Mouse (Mus musculus) ES-E14 (cell line): Measurements from ENCODE around the gene Ncapg2. TPM values are rescaled to one million over a fixed set of nuclear protein-coding genes. Genes with fewer than 3 reads are reported as not detected.

Experiments
- DNase-seq: peaks from one replicate; pipeline ENCODE4 v3.0.0-alpha.2; 2013; ENCODE audit warnings: low read depth, low spot score
- H3K27ac ChIP-seq: 2 replicates; pipeline ENCODE4 v1.5.1; 2012; ENCODE audit warnings: low read depth, mild to moderate bottlenecking, low read length, moderate library complexity, mixed read lengths; ENCODE audit not compliant: poor library complexity, insufficient read depth, severe bottlenecking
- H3K36me3 ChIP-seq: 2 replicates; pipeline ENCODE4 v1.6.1; 2012; ENCODE audit warnings: mild to moderate bottlenecking, low read length, moderate library complexity, mixed read lengths; ENCODE audit not compliant: control insufficient read depth, poor library complexity, insufficient read depth, severe bottlenecking
- H3K4me1 ChIP-seq, 2 experiments: fragments of 150-350 bp in 1 of 2; sonication (generic) in 1 of 2; 2 replicates each; pipeline ENCODE4 v1.6.1; 2012; ENCODE audit warnings: low read length in 2 of 2, mild to moderate bottlenecking in 1 of 2, mixed read lengths in 1 of 2; ENCODE audit not compliant: control insufficient read depth in 2 of 2, insufficient read depth in 2 of 2, poor library complexity in 1 of 2
- H3K4me3 ChIP-seq, 2 experiments: fragments of 150-350 bp in 1 of 2; sonication (generic) in 1 of 2; 2 replicates each; pipeline ENCODE4 v1.5.1; 2012; ENCODE audit warnings: low read length in 2 of 2, low read depth in 1 of 2, mild to moderate bottlenecking in 1 of 2, mixed read lengths in 1 of 2; ENCODE audit not compliant: insufficient read depth in 1 of 2, poor library complexity in 1 of 2, severe bottlenecking in 1 of 2
- H3K9ac ChIP-seq: 2 replicates; pipeline ENCODE4 v1.6.1; 2012; ENCODE audit warnings: low read depth, mild to moderate bottlenecking, low read length, mixed read lengths; ENCODE audit not compliant: poor library complexity, insufficient read depth, severe bottlenecking
- H3K9me3 ChIP-seq: fragments of 150-350 bp; sonication (generic); 2 replicates; pipeline ENCODE4 v1.6.1; 2012; ENCODE audit warnings: low read depth, mild to moderate bottlenecking, low read length; ENCODE audit not compliant: control insufficient read depth, insufficient read depth
- CHD2 ChIP-seq: IDR thresholded peaks from 2 replicates; pipeline ENCODE4 v1.6.1; 2014; ENCODE audit warnings: mild to moderate bottlenecking, low read depth, low read length, inconsistent platforms
- HCFC1 ChIP-seq: IDR thresholded peaks from 2 replicates; pipeline ENCODE4 v1.6.1; 2012; ENCODE audit warnings: low read length, inconsistent platforms, borderline replicate concordance; ENCODE audit not compliant: insufficient read depth
- MAFK ChIP-seq: IDR thresholded peaks from 2 replicates; pipeline ENCODE4 v1.6.1; 2014; ENCODE audit warnings: mild to moderate bottlenecking, low read depth, low read length, inconsistent platforms; ENCODE audit not compliant: insufficient read depth
- ZC3H11A ChIP-seq: IDR thresholded peaks from 2 replicates; pipeline ENCODE4 v1.6.1; 2012; ENCODE audit warnings: low read depth, mild to moderate bottlenecking, inconsistent platforms, low read length, borderline replicate concordance
- ZNF384 ChIP-seq: IDR thresholded peaks from 2 replicates; pipeline ENCODE4 v1.6.1; 2012; ENCODE audit warnings: low read depth, low read length, inconsistent platforms
- in situ Hi-C, 2 experiments: fragments of 600-800 bp; cut with MboI; formaldehyde crosslinking; loops; one replicate each; pipeline ENCODE4 v1.15.1; 2025; ENCODE audit warnings: low sequenced_read_pairs in 2 of 2, inconsistent platforms in 1 of 2; ENCODE audit not compliant: unreplicated experiment in 2 of 2
- total RNA-seq: library from RNA; depleted of rRNA; stranded (reverse); fragments of 300-350 nt; gene quantifications from 2 replicates; pipeline ENCODE4 v1.2.3, GENCODE M21; 2012

Ncapg2 gene
- total RNA-seq, 1 experiment, result 55.4 TPM

GRCm38 (mm10) chr12:116460379-116461065 is 55.3 kb downstream of the Ncapg2 start:
- Histone ChIP-seq H3K4me1 (no peaks in the 10 kb centered on the region), H3K9ac (no peak overlapping the region), H3K4me3 (no peak overlapping the region), H3K27ac (no peak overlapping the region), H3K9me3 (no peaks in the 10 kb centered on the region), H3K36me3 (peaks cover 3% of the 10 kb centered on the region)
- in situ Hi-C loops, result no loop called here
- no peak for TF ChIP-seq ZNF384
- no peak for TF ChIP-seq ZC3H11A
- no peak for TF ChIP-seq CHD2
- TF ChIP-seq HCFC1, result no peak
- TF ChIP-seq MAFK, result no peak
- no peak for DNase-seq

- DNase-seq, result no peak
- Histone ChIP-seq H3K36me3 (peaks cover 2% of the 10 kb centered on the region; the same call in 1 of the 2 replicates), H3K9ac (no peak overlapping the region), H3K9me3 (no peaks in the 10 kb centered on the region), H3K27ac (no peak overlapping the region), H3K4me3 (no peak overlapping the region), H3K4me1 (no peaks in the 10 kb centered on the region)
- in situ Hi-C loops, result no loop called here
- TF ChIP-seq HCFC1 (no peak), ZC3H11A (no peak), ZNF384 (no peak), CHD2 (no peak), MAFK (no peak)
These were observed 61.8 kb downstream of the Ncapg2 start for GRCm38 (mm10) chr12:116467030-116467429.

- no peaks in the 10 kb centered on the region for H3K9me3 ChIP-seq
- DNase-seq, result no peak
- H3K27ac ChIP-seq, result no peak overlapping the region
- H3K4me3 ChIP-seq, result no peak overlapping the region
- TF ChIP-seq ZNF384, result no peak
- TF ChIP-seq CHD2, result no peak
- no peak for TF ChIP-seq ZC3H11A
- TF ChIP-seq MAFK, result no peak
- TF ChIP-seq HCFC1, result no peak
- H3K36me3 ChIP-seq, result peaks cover 2% of the 10 kb centered on the region; the same call in 1 of the 2 replicates
- in situ Hi-C loops, result no loop called here
- no peaks in the 10 kb centered on the region for H3K4me1 ChIP-seq
- H3K9ac ChIP-seq, result no peak overlapping the region
These were observed 63.1 kb downstream of the Ncapg2 start for GRCm38 (mm10) chr12:116468348-116468747.

- H3K36me3 ChIP-seq, result peaks cover 2% of the 10 kb centered on the region; the same call in 1 of the 2 replicates
- in situ Hi-C loops, result no loop called here
- no peak overlapping the region for H3K4me3 ChIP-seq
- no peak for DNase-seq
- no peak overlapping the region for H3K27ac ChIP-seq
- H3K4me1 ChIP-seq, result no peaks in the 10 kb centered on the region
- TF ChIP-seq CHD2, result no peak
- no peaks in the 10 kb centered on the region for H3K9me3 ChIP-seq
- H3K9ac ChIP-seq, result no peak overlapping the region
These were observed 63.9 kb downstream of the Ncapg2 start for GRCm38 (mm10) chr12:116469096-116469495.

- no peak for DNase-seq
- in situ Hi-C loops, result no loop called here
- Histone ChIP-seq H3K36me3 (no peaks in the 10 kb centered on the region), H3K4me1 (no peaks in the 10 kb centered on the region), H3K9me3 (no peaks in the 10 kb centered on the region), H3K4me3 (no peak overlapping the region), H3K9ac (no peak overlapping the region), H3K27ac (no peak overlapping the region)
- no peak for TF ChIP-seq MAFK
- no peak for TF ChIP-seq ZC3H11A
- no peak for TF ChIP-seq CHD2
- TF ChIP-seq ZNF384, result no peak
- TF ChIP-seq HCFC1, result no peak
These were observed 68.1 kb downstream of the Ncapg2 start for GRCm38 (mm10) chr12:116473264-116473663.
